Mouse (Mus musculus) liver, embryonic 15.5 days (tissue): ENCODE results near the gene Mrpl34. TPM values are rescaled to one million over a fixed set of nuclear protein-coding genes. Genes with fewer than 3 reads are reported as not detected.

ENCODE experiments used
- ATAC-seq: fragments of 200-750 bp; cut with Nextera tagmentation; 2 replicates; pipeline ENCODE4 v1.8.0; 2017; ENCODE audit warnings: moderate number of reproducible peaks, mild to moderate bottlenecking, moderate library complexity; ENCODE audit not compliant: insufficient read depth
- H3K27ac ChIP-seq: fragments of 300-500 bp; sonication (generic); replicated peaks from 2 replicates; pipeline ENCODE4 v1.5.1; 2015; ENCODE audit warnings: mild to moderate bottlenecking, inconsistent platforms
- H3K27me3 ChIP-seq: fragments of 300-500 bp; sonication (generic); 2 replicates; pipeline ENCODE4 v1.6.1; 2015; ENCODE audit warnings: mild to moderate bottlenecking, inconsistent platforms
- H3K36me3 ChIP-seq: fragments of 300-500 bp; sonication (generic); replicated peaks from 2 replicates; pipeline ENCODE4 v1.6.1; 2015; ENCODE audit warnings: moderate library complexity, mild to moderate bottlenecking, inconsistent platforms
- H3K4me1 ChIP-seq: fragments of 300-500 bp; sonication (generic); replicated peaks from 2 replicates; pipeline ENCODE4 v1.6.1; 2015; ENCODE audit warnings: inconsistent platforms
- H3K4me2 ChIP-seq: fragments of 300-500 bp; sonication (generic); 2 replicates; pipeline ENCODE4 v1.6.1; 2015; ENCODE audit warnings: moderate library complexity, mild to moderate bottlenecking, inconsistent platforms
- H3K4me3 ChIP-seq: fragments of 300-500 bp; sonication (generic); replicated peaks from 2 replicates; pipeline ENCODE4 v1.5.1; 2015; ENCODE audit warnings: mild to moderate bottlenecking, inconsistent platforms
- H3K9ac ChIP-seq: fragments of 300-500 bp; sonication (generic); 2 replicates; pipeline ENCODE4 v1.6.1; 2015; ENCODE audit warnings: moderate library complexity, mild to moderate bottlenecking, inconsistent platforms
- H3K9me3 ChIP-seq: fragments of 300-500 bp; sonication (generic); replicated peaks from 2 replicates; pipeline ENCODE4 v1.6.1; 2016; ENCODE audit warnings: inconsistent platforms
- WGBS: fragments of 180-500 bp; shearing (Covaris S2); methylation state at CpG from one replicate; pipeline ENCODE4 v1.1.7; 2015; ENCODE audit warnings: mixed read lengths; ENCODE audit not compliant: insufficient replicate concordance; 5-methylcytosine and 5-hydroxymethylcytosine counted together
- polyA plus RNA-seq: library from polyadenylated mRNA; unstranded; fragments of >200 nt; fragmentation: Nextera tagmentation; extraction: Ambion mirVana; gene quantifications from 2 replicates; pipeline ENCODE4 v1.2.1, GENCODE M21; 2015

The Mrpl34 gene
- polyA plus RNA-seq, 1 experiment from 2014 or later, result 96.6 TPM

- peaks cover 42% of the 10 kb centered on the region for H3K36me3 ChIP-seq
- peak within 1 kb of the TSS; percentile 95 for H3K4me2 ChIP-seq
- ATAC-seq, result peak; percentile 82
- peak within 1 kb of the TSS; percentile 85 for H3K9ac ChIP-seq
- WGBS, result under 1% methylated on average over 52 of the region's 52 CpGs
- peaks cover 43% of the 10 kb centered on the region for H3K4me1 ChIP-seq
- peak within 1 kb of the TSS; percentile 82 for H3K27ac ChIP-seq
- peak within 1 kb of the TSS; percentile 85 for H3K4me3 ChIP-seq
- H3K27me3 ChIP-seq, result no peaks in the 10 kb centered on the region
- no peaks in the 10 kb centered on the region for H3K9me3 ChIP-seq
Observed at GRCm38 (mm10) chr8:71468916-71469315, 4.2 kb downstream of the Mrpl34 start, which contains the start of gene Dda1. Dda1 (plus strand) TSS chr8:71469199.

DNA sequence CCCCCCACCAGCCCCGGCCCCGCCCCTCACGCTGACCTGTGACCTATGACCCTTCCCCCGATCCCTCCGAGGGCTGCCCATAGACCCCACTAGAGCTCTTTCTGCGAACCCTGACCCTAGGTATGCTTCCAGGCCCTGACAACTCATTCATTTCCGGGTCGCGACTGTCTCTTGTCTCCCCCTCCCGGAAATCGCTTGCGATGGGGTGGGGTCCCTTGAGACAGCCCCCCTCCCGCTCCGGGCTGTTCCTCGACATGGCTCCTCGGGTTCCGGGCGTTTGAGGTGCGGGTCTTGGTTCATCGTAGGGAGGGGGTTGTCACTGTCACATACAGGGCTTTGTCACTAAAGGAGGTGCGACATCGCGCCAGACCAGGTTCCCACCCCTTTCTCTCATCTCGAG lies 4.7 kb downstream of the Mrpl34 start:
- Histone ChIP-seq H3K27ac (peak overlapping the region; percentile 82), H3K9me3 (no peaks in the 10 kb centered on the region), H3K4me2 (peak overlapping the region; percentile 95), H3K27me3 (no peaks in the 10 kb centered on the region), H3K4me3 (peak overlapping the region; percentile 85), H3K9ac (peak overlapping the region; percentile 85), H3K4me1 (peaks cover 38% of the 10 kb centered on the region), H3K36me3 (peaks cover 47% of the 10 kb centered on the region)
- under 1% methylated on average over 24 of the region's 24 CpGs for WGBS
- ATAC-seq, result peak; percentile 3

GRCm38 (mm10) chr8:71470146-71470912 lies 5.6 kb downstream of the Mrpl34 start:
- peak overlapping the region; percentile 95 for H3K4me2 ChIP-seq
- WGBS, result 82% methylated on average over 3 of the region's 3 CpGs
- H3K4me3 ChIP-seq, result peak overlapping the region; percentile 85
- no peaks in the 10 kb centered on the region for H3K27me3 ChIP-seq
- H3K36me3 ChIP-seq, result peaks cover 56% of the 10 kb centered on the region
- peaks cover 36% of the 10 kb centered on the region for H3K4me1 ChIP-seq
- H3K9me3 ChIP-seq, result no peaks in the 10 kb centered on the region
- ATAC-seq, result no peak
- peak overlapping the region; percentile 85 for H3K9ac ChIP-seq
- peak overlapping the region; percentile 82; the same call in 1 of the 2 replicates for H3K27ac ChIP-seq

- H3K27me3 ChIP-seq, result no peaks in the 10 kb centered on the region
- H3K27ac ChIP-seq, result no peak overlapping the region
- no peaks in the 10 kb centered on the region for H3K9me3 ChIP-seq
- no peak overlapping the region for H3K9ac ChIP-seq
- WGBS, result 67% methylated on average over 5 of the region's 5 CpGs
- H3K36me3 ChIP-seq, result peaks cover 55% of the 10 kb centered on the region
- ATAC-seq, result no peak
- 0 out of 2 replicates have a peak overlapping the region, but pooled peaks have one; percentile 4 for H3K4me3 ChIP-seq
- H3K4me1 ChIP-seq, result peaks cover 36% of the 10 kb centered on the region
- H3K4me2 ChIP-seq, result 0 out of 2 replicates have a peak overlapping the region, but pooled peaks have one; percentile 95
Observed at GRCm38 (mm10) chr8:71470913-71471255, 6.1 kb downstream of the Mrpl34 start.

- Histone ChIP-seq H3K9ac (no peak overlapping the region), H3K4me3 (no peak overlapping the region), H3K4me2 (no peak overlapping the region), H3K36me3 (peaks cover 47% of the 10 kb centered on the region), H3K9me3 (no peaks in the 10 kb centered on the region), H3K27ac (no peak overlapping the region), H3K4me1 (peaks cover 42% of the 10 kb centered on the region), H3K27me3 (peaks cover 7% of the 10 kb centered on the region; the same call in 1 of the 2 replicates)
- WGBS, result 94% methylated on average over 17 of the region's 17 CpGs
- no peak for ATAC-seq
Observed at GRCm38 (mm10) chr8:71471861-71472260, 7.1 kb downstream of the Mrpl34 start.

DNA sequence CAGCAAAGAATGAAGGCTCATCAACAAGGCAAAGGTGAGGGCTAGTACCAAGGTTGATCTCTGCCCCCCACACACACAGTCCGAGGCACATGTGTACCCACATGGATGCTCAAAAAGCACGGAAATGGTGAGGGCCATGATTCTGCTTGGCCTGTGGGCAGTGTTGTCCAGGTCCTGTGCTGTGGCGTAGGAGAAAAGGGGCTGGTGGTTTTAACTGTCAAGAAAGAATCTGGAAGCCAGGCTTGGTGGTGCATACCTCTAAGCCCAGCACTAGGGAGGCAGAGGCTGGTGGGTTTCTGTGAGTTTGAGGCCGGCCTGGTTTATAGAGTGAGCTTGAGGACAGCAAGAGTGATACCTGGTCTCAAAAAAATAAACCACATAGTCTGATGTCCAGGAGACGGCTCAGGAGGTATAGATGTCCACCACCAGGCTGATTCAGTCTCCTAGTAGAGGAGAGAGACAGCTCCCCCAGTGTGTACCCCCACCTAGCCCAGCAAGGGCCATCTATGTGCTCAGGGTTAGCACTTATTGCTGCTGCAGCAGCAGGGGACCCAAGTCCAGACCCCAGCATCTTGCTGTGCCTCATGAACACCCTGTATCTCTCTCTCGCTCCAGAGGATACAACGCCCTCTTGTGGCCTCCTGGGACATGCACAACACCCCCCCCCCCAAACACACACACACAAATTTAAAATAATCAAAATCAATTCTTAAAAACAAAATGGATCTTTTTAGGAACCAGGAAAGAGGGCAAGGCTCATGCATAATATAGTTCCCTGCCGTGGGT lies 8.0 kb downstream of the Mrpl34 start:
- Histone ChIP-seq H3K4me1 (peaks cover 51% of the 10 kb centered on the region), H3K9ac (no peak overlapping the region), H3K4me2 (no peak overlapping the region), H3K27me3 (peaks cover 16% of the 10 kb centered on the region), H3K36me3 (peaks cover 47% of the 10 kb centered on the region), H3K9me3 (no peaks in the 10 kb centered on the region), H3K4me3 (no peak overlapping the region), H3K27ac (no peak overlapping the region)
- 80% methylated on average over 8 of the region's 8 CpGs for WGBS
- ATAC-seq, result no peak

GRCm38 (mm10) chr8:71474344-71474743 lies 9.6 kb downstream of the Mrpl34 start:
- no peaks in the 10 kb centered on the region for H3K9me3 ChIP-seq
- peaks cover 47% of the 10 kb centered on the region for H3K36me3 ChIP-seq
- H3K27ac ChIP-seq, result no peak overlapping the region
- no peak overlapping the region for H3K9ac ChIP-seq
- ATAC-seq, result no peak
- 84% methylated on average over 18 of the region's 18 CpGs for WGBS
- H3K27me3 ChIP-seq, result peaks cover 16% of the 10 kb centered on the region
- H3K4me3 ChIP-seq, result no peak overlapping the region
- H3K4me1 ChIP-seq, result peaks cover 46% of the 10 kb centered on the region
- no peak overlapping the region for H3K4me2 ChIP-seq

- Histone ChIP-seq H3K4me3 (no peak overlapping the region), H3K4me1 (peaks cover 42% of the 10 kb centered on the region), H3K36me3 (peaks cover 47% of the 10 kb centered on the region), H3K4me2 (peak overlapping the region; percentile 95), H3K9ac (0 out of 2 replicates have a peak overlapping the region, but pooled peaks have one; percentile 60), H3K27me3 (peaks cover 16% of the 10 kb centered on the region), H3K27ac (no peak overlapping the region), H3K9me3 (no peaks in the 10 kb centered on the region)
- 82% methylated on average over 25 of the region's 25 CpGs for WGBS
- no peak for ATAC-seq
Observed at GRCm38 (mm10) chr8:71474785-71475701, 10.3 kb downstream of the Mrpl34 start.

GRCm38 (mm10) chr8:71475702-71476075 lies 10.9 kb downstream of the Mrpl34 start:
- Histone ChIP-seq H3K4me3 (peak overlapping the region; percentile 67), H3K9ac (peak overlapping the region; percentile 60), H3K9me3 (no peaks in the 10 kb centered on the region), H3K4me1 (peaks cover 42% of the 10 kb centered on the region), H3K4me2 (peak overlapping the region; percentile 95), H3K27ac (peak overlapping the region; percentile 71; the same call in 1 of the 2 replicates), H3K36me3 (peaks cover 47% of the 10 kb centered on the region), H3K27me3 (peaks cover 16% of the 10 kb centered on the region)
- 34% methylated on average over 4 of the region's 4 CpGs for WGBS
- ATAC-seq, result no peak

DNA sequence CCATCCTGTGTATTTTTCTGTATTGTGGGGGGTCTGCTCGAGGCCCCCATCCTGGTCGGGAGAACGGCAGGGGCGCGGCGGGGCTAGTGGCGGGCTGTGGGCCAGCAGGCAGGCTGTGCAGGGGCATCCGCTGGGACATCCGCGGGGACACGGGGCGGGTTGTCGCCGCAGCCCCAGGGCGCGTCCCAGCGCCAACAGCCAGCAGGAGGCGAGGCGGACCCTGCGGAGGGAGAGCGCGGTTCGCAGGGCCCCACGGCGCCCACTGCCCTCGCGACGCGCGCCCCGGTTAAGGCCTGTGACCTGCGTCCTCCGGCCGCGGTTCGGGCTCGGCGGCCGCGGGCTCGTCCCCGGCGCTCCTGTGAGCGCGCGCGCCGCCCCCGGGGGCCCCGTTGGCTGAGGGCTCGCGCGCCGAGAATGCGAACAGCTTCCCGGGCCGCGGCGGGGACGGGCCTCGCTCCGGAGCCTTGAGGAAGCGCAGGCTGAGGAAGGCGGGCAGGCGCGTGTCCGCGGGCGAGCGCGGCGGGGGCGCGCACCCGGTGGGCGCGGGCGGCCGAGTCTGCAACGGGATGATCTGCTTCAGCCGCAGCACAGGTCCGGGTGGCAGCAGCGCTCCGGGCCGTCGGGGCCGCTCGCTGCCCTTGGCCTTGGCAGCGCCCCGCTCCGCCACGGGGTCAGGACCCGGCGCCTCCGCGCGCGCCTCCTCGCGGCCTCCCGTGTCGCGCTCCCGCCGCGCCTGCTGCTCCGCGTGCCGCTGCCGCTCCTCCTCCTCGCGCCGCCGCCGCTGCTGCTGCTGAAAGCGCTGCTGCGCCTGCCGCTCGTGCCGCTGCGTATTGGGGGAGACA lies 11.6 kb downstream of the Mrpl34 start:
- Histone ChIP-seq H3K4me1 (peaks cover 39% of the 10 kb centered on the region), H3K9ac (peak overlapping the region; percentile 60), H3K27me3 (peaks cover 21% of the 10 kb centered on the region), H3K36me3 (peaks cover 41% of the 10 kb centered on the region), H3K9me3 (no peaks in the 10 kb centered on the region), H3K4me2 (peak overlapping the region; percentile 95), H3K27ac (peak overlapping the region; percentile 71), H3K4me3 (peak overlapping the region; percentile 67)
- under 1% methylated on average over 98 of the region's 121 CpGs for WGBS
- peak; percentile 75 for ATAC-seq
